Mouse (Mus musculus) skeletal muscle tissue, adult 2 months (tissue): ENCODE results near the gene Stap2.

Experiments used
- DNase-seq: peaks from one replicate; pipeline ENCODE4 v3.0.0-alpha.2; 2012; ENCODE audit warnings: low read depth, low spot score

Stap2 gene

DNA sequence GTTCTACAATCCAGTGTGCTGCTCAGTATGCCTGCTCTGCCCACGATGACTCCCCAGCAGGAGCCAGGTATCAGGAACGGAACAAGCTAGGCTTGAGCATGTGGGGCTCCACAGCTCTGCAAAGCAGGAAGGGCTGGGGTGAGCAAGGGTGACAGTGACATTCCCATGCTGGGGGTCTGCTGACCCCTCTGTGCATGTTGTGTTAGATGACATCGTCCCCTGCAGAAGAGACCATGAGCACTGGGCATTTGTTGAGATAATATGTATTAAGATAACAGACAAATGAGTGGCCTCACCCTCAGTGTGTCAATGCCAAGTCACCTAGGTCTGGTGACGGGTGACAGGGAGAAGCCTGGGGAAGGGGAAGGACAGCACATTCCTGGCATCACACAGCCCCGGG lies 19.5 kb upstream of the Stap2 start:
- no peak for DNase-seq

DNA sequence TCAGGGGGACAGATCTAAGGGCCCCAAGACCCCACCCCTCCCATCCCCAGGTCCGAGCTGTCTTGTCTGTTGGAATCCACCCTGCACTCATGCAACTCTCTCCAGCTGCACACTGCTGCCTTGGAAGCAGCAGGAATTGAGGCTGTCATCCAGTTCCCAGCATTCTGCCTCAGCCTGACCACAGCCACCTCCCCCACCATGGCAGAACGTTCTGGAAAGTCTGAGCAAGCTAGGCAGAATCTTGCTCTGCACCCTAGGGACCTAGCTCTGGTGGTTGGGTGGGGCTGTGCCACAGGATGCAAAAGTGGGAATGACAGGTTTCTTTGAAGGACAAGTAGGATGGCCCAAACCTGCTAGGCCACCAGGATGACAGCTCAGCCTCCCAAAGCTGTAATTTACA lies 19.1 kb upstream of the Stap2 start:
- no peak for DNase-seq

DNA sequence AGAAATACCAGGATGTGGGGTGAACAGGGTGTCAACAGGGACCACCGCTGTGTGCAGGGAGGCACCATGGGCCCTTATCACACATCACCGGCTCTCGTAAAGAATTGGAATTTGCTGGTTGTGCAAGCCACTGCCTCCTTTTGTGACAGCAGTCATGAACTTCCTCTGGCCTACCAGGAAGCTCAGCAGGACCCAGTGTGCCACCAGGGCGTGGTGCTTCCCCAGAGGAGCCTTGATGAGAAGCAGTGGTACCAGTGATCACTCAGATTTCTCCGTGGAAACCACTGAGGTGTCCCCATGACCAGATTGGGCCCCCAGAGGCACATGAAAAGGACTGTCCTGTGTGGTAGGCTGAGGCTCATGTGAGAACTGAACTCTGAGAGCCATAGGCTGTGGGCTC lies 18.0 kb upstream of the Stap2 start:
- no peak for DNase-seq

DNA sequence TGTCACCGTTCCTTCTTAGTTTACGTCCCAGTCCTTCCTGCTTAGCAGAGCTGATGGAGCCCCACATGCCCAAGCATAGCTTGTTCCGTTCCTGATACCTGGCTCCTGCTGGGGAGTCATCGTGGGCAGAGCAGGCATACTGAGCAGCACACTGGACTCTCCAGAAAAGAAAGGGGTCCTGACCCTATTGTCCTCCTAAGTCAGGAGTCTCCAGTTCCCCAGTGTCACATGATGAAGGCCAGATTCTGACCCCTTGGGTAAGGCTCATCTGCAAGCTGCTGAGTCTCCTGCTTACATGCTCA lies 17.6 kb upstream of the Stap2 start:
- no peak for DNase-seq

DNA sequence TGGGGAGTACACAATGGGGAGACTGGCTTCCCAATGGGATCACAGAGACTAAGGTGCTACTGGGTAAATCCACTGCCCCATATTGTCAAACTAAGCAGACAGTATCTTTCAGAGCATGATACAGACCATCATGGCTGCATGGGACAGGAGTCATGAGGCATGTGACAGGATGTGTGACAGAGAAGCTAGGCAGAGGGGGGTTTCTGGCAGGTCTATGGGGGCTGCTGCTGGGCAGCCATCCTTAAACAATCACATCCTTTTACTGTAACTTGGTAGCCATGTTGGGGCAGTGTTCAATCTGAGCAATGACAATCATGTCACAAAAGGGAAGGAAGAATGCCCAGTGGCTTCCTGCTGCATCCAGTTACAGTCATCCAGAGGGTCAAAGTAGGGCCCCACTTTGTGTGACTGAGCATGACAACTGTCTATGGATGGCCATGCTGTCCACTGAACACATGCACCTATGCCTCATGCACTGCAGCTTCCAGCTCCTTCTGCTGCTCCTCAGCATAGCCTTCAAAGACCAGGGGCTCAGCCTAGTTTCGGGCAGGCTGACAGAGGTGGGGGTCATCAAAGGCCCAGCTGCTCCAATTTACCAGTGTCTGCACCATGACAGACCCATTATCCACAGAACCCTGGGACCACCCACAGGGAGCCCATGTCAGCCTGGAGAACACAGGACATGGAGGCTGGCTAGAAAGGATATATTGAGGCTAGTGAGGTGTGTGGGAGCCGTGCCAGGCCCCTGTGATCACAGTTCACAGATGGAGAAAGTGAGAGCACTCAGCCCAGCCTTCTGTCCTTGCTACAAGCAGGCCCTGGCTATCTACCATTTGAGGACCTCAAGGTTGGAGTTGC lies 17.0 kb upstream of the Stap2 start:
- no peak for DNase-seq

DNA sequence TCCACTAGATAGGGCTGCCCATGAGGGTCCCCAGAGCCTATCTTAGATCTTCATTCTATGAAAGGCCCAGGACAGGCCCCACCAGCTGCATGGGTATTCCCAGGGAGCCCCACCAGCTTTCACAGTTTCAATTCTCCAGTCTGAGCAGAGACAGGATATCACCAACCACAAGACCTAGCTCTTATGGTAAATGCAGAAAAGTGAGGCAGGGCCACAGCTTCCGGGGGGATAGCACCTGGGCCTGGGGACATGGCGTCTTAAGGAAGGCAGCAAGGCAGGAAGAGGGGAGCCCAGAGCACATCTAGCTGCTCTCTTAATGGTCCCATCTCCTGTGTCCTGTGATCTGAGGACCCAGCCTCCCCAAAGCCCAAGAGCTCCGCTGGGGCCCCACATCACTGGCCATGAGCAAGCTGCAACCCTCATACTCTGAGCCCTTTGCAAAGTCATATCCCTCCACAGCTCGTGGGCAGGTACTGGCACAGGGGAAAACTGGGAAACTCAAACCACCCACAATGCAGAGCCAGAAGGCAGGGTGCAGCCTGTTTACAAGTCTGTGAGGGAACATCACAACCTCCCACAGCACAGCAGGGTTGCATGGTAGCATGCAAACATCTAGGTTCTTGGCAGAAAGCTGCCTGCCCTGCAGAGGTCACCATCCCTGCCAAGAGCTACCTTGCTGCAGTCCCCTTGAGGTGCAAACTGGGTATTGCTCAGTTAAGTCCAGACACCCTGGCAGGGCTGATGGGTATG lies 16.0 kb upstream of the Stap2 start:
- DNase-seq = no peak

DNA sequence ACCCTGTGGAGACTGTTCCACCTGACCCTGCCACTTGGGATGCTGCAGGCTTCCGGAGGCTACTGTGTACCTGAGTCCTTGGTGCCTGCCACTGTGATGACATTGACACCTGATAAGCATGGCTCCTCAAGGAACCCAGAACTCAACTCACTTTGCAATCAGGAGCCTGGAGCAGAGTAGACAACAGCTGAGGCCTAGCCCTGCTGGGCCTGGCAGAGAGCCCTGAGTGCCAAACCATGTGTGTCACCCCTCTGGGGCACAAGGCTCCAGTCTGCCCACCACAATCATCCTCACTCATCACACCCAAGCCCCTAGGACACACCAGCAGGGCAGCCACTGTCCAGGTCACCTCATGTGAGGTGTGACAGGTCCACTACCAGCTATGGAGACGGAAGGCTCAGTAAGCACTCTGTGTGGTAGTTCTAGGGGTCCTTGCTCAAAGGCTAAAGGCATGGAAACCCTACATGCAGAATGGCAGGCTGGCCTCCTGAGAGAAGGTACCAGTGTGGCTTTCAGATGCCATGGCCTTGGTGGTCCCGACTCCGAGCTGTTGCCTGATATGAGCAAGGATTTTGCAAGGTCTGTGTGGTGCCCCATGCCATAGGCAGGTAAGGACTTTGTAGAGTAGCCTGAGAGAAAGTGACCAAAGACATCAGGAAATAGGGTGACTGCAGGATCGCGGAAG lies 15.2 kb upstream of the Stap2 start:
- DNase-seq = no peak

DNA sequence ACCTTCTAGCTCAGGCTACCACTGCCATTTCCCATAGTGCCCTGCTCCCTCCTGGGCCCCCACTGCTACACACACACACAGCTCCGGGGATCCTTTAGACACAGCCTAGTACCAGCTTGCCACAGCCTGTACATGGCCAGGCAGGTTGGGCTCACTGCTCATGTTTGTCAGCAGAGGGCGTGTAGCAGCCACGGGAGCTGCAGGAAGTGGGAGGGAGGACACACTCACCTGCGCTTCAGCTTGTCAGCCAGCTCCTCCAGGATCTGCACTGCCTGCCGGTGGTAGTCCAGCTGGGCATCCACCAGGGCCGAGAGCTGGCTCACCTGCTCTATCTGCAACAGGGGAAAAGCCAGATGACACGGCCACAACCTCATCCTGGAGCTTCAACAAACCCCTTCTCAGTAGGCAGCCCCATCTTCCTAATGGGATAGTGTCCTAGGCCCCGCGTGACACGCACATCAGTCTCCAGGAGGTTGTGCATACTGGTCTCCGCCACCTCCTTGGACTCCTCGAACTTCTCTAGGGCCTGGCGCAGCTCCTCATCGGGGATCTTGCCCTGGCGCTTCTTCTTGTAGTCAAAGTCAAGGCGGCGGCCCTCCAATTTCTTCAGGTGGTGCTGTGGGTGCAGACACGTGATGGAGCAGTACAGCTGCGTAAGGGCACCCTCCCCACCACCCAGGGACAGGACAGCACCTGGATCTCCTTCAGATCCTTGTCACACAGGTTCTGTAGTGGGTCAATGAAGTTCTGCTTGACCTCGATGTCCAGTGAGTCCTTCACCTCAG lies 13.2 kb upstream of the Stap2 start:
- no peak for DNase-seq

DNA sequence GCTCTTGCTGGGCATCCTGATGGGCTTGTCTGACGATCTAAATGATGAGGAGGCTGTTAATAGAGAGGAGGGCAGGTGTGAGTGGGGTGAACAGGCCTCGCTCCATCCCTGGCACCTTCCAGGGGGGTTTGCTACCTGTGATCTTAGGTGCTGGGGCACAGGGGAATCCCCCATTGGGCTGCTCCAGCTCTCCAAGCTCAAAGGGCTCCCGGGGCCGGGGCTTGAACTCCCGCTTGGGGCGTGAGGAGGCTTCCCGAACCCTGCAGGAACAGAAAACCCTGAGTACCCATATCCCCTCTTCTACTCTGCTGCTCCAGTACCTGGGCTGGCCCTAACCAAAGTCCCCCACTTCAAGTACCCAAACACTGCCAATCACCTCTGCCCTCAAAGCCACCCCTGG lies 12.5 kb upstream of the Stap2 start:
- no peak for DNase-seq

DNA sequence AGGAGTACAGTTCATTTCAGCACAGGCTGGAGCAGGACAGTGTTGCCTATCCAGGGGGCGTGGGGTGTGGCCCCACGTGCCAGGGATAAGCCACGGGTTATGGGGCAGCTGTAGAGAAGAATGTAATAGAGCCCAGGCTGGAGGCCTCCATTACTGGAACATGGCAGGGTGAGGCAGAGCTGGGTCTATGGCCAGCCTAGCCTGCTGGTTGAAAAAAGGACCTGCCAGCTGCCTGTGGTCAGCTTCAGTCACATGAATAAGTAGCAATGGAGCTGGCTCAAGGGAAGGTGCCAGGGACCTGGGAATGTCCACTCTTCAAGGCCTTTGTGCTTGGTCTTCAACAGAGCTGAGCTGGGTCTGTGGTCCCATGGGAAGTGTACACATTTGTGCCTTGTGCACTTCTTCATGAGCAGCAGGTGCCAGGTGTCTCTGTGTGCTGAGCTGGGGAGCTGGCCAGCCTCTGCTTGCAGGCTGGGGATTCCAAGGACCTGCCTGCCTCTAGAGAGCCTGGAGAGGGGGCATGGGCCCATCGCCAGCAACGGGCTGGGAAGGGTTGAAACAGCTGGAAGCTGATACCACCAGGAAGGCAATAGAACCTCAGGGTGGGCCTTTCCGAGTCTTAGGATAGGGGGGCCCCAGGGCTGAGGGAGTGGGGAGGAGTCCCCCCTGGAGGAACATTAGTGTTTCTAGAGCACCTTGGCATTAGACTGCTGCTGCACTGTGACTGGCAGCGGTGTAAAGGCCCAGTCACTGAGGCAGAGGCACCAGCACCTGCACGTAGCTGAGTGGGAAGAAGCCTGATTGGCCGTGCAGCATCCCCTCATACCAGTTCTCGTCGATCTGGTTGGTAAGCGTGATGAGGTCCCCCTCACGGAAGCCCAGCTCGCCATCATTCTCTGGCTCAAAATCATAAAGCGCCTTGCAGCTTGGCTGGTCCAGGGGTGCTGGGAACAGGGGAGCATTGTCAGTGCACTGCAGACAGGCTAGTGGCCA lies 11.7 kb upstream of the Stap2 start:
- DNase-seq = no peak

DNA sequence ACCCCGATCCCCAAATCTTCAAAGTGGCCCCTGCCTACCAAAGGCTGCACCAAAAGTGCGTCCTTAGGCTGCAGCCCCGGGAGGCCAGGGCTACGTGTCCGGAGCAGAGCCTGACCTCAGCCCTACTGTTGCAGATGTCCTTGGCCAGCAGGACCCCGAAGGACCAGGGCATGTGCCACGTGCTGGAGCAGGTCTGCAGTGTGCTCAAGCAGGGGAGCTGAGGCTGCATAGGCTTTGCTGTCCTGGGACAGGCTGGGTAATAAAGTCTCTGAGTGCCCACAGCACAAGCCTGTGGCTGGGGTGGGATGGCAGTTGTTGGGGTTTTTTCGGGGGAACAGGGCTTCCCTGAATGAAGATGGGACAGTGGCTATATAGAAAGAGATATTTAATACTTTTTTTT lies 11.0 kb upstream of the Stap2 start:
- DNase-seq = no peak

DNA sequence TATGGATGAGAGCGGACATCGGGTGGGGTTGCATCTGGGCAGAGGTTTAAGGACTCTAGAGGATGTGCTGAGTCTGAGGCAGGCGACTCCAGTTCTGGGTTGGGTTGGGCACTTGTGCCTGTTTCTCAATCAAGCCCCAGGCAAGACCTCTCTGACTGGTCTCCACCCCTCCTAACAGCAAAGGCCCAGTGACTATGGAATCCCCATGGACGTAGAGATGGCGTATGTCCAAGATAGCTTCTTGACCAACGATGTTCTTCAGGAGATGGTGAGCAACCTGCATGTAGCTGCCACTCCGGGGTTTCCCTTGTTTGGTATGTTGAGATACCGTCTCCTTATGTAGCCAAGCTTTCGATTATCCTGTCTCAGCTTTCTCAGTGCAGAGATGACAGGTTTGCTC lies 9.9 kb upstream of the Stap2 start:
- DNase-seq = no peak

DNA sequence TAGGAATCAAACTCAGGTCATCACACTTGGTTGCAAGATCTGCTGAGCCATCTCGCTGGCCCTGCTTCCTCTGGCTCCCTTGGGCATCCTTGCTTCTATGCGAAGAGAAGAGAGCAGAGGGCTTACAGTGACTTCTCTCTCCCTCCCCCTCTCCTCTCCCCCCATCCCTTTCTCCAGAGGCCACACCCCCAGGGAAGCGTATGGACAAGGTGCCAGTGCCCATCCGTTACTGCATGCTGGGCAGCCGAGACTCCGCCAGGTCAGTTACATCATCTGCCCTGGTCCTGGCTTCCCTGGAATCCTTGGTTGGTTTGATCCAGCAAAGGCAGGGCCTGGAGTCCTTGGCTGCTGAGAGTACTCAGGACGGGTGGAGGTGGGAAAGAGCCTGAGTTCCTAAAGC lies 6.1 kb upstream of the Stap2 start:
- no peak for DNase-seq

DNA sequence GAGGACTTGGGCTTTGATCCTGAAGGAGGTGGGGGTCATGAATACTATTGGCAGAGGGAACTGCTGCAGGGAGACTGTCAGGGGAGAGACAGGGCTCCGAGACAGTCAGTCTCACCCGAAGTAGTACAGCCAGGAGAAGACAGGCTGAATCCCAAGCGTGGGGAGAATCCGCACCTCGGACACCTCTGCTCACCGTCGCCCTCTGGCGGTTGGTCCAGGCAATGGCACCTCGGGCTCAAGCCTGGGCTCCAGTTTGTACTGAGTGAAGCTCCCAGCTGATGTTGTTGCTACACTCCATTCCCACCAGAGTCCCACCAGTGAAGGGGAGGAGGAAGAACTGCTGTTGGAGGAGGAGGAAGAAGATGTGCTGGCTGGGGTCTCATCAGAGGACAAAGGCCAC lies 5.3 kb upstream of the Stap2 start:
- DNase-seq = no peak

DNA sequence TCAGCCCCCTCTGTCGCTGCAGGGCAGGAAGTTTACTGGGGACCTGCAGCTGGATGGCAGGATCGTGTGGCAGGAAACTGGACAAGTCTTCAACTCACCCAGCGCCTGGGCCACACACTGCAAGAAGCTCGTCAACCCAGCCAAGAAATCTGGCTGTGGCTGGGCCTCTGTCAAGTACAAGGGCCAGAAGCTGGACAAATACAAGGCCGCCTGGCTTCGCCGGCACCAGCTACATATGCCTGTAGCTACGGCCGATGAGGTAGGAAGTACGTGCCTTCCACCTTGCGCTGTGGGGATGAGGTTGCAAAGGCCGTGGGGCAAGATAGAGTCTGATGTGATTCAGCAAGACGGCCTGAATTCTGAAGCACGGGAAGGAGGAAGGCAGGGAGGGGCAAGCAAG lies 4.9 kb upstream of the Stap2 start:
- no peak for DNase-seq

DNA sequence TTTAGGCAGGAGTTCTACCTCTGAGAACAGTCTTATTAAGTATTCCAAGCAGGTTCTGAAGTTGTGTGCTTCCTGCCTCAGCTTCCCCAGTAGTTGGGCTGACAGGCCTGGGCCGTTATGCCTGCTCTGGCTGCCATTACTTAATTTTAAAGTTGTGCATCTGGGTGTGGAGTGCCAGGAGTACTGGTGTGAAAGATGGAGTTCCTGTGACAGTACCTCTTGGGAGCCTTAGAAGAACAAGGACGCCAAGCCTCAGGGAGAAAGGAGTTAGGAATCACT lies 4.5 kb upstream of the Stap2 start:
- no peak for DNase-seq

DNA sequence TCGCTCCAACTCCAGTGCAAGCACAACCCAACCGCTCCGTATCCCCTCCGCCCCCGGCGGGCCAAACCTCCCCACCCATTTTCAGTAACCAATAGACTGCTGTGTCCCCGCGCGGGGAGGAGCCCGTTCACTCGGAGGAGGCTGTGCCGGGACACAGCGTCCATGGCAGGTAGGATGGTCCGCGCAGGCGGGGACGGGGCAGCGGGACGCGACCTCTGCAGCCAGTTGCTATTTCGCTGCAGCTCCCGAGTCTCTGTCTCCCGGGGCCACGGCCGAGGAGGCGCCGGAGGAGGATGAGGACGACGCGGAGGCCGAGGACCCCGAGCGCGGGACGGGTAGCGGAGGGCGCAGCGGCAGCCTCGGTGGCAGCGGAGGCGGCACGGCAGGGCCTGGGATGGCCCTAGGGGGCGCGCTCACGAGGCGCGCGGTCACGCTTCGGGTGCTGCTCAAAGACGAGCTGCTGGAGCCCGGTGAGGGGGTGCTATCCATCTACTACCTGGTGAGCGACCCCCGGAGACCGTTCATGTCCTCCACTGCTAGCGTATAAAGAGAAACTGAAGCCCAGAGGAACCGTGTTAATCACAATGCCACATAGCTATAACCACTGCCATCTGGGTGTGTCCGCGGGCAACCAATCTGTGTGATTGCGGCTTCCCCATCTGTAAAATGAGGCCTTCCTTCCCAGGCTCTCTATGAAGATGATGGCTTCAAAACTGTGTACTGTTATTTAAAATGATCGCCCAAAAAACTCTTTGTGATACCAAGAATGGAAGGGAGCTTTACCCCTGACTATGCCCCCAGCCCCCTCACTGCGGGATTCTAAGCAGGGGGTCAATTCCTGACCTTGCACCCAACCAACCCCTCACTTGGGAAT lies 3.9 kb upstream of the Stap2 start:
- DNase-seq = peak; percentile 84

DNA sequence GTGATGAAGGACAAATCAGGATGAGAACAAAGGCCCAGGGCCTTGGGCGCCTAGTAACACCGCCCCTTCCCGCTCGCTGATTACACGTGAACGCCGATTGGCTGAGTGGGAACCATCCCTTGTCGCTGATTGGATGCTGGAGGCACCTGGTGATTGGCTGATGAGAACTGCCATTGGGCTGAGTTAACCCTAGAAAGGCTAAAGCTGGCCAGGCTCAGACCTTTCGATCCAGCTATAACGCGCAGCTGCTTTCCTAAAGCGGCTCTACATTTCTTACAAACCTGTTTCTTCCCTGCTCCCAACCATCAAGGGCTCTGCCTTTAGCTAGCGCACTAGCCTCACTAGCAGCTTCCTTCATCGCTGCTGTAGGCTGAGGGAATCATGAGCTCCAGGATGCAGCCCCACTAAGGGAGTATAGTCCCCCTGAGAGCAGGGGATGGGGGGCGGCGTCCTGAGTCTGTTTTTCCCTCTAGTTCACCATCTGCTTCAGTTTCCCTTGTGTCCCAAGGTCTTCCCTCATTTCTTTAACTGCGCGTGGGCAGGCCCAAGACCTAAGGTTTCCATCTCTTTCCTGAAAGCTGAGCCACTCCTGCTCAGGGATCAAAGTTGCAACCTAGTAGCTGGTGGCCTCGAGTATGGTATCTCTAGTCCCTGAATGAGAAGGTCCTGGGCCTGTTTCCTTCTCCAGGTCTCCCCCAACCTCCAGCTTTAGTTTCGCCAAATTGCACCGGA lies 3.1 kb upstream of the Stap2 start:
- peak; percentile 94 for DNase-seq
